Mouse (Mus musculus): ENCODE measurements around the gene Scpep1.

- TF ChIP-seq CTCF (IDR thresholded peaks at IDR 0.05; ENCODE audit: control insufficient read depth, insufficient read depth, insufficient replicate concordance, low read depth, low read length) = no peak
- peak; percentile 35; the same call in 1 of the 2 replicates for TF ChIP-seq POLR2A (IDR thresholded peaks at IDR 0.05; ENCODE audit: control insufficient read depth, low read depth, low read length)
Measured at GRCm38 (mm10) chr11:88905621-88906020, 49.6 kb downstream of the Scpep1 start.

Data from testis, adult 2 months (tissue).